Mouse (Mus musculus): ENCODE results near the gene Mphosph9. TPM values are rescaled to one million over a fixed set of nuclear protein-coding genes. Genes with fewer than 3 reads are reported as not detected.

Mphosph9 gene
- polyA plus RNA-seq, 1 experiment from 2014 or later = 6.6 TPM

- no peak overlapping the region for H3K4me2 ChIP-seq (ENCODE audit: low read depth, low read length)
Observed at GRCm38 (mm10) chr5:124356695-124357094, 28.9 kb upstream of the Mphosph9 start.

GRCm38 (mm10) chr5:124355425-124355959, 27.7 kb upstream of the Mphosph9 start:
- no peak for ATAC-seq
- H3K4me3 ChIP-seq (ENCODE audit: low read length) = peak overlapping the region; percentile 90
- no peaks in the 10 kb centered on the region for H3K36me3 ChIP-seq (ENCODE audit: control insufficient read depth, insufficient read depth, low read length)
- no peak overlapping the region for H3K9ac ChIP-seq (ENCODE audit: low read depth, low read length)
- H3K27me3 ChIP-seq (replicated peaks; ENCODE audit: control insufficient read depth, insufficient read depth, low read length) = no peaks in the 10 kb centered on the region
- H3K4me1 ChIP-seq (ENCODE audit: control insufficient read depth, insufficient read depth, low read length) = peaks cover 16% of the 10 kb centered on the region
- peak overlapping the region; percentile 70 for H3K4me2 ChIP-seq (ENCODE audit: low read depth, low read length)
- H3K27ac ChIP-seq (ENCODE audit: low read length) = no peak overlapping the region
- H3K9me3 ChIP-seq (ENCODE audit: control insufficient read depth, low read length) = no peaks in the 10 kb centered on the region
- WGBS = 6% methylated on average over 12 of the region's 12 CpGs

More at GRCm38 (mm10) chr5:124356695-124357094, 28.9 kb upstream of the Mphosph9 start:
- WGBS = 52% methylated on average over 3 of the region's 3 CpGs
- Histone ChIP-seq H3K27ac (ENCODE audit: low read length) (no peak overlapping the region), H3K27me3 (replicated peaks; ENCODE audit: control insufficient read depth, insufficient read depth, low read length) (no peaks in the 10 kb centered on the region), H3K36me3 (ENCODE audit: control insufficient read depth, insufficient read depth, low read length) (no peaks in the 10 kb centered on the region), H3K4me3 (ENCODE audit: low read length) (no peak overlapping the region), H3K9me3 (ENCODE audit: control insufficient read depth, low read length) (no peaks in the 10 kb centered on the region), H3K9ac (ENCODE audit: low read depth, low read length) (no peak overlapping the region), H3K4me1 (ENCODE audit: control insufficient read depth, insufficient read depth, low read length) (peaks cover 6% of the 10 kb centered on the region)
- no peak for ATAC-seq

- peak; percentile 61 for ATAC-seq
- WGBS = under 1% methylated on average over 35 of the region's 60 CpGs
- Histone ChIP-seq H3K4me2 (ENCODE audit: low read depth, low read length) (peak overlapping the region; percentile 70), H3K9me3 (ENCODE audit: control insufficient read depth, low read length) (no peaks in the 10 kb centered on the region), H3K4me3 (ENCODE audit: low read length) (peak overlapping the region; percentile 90), H3K36me3 (ENCODE audit: control insufficient read depth, insufficient read depth, low read length) (no peaks in the 10 kb centered on the region), H3K27me3 (replicated peaks; ENCODE audit: control insufficient read depth, insufficient read depth, low read length) (no peaks in the 10 kb centered on the region), H3K27ac (ENCODE audit: low read length) (peak overlapping the region; percentile 75), H3K4me1 (ENCODE audit: control insufficient read depth, insufficient read depth, low read length) (peaks cover 20% of the 10 kb centered on the region), H3K9ac (ENCODE audit: low read depth, low read length) (peak overlapping the region; percentile 99)
Observed at GRCm38 (mm10) chr5:124354574-124355424, 27.0 kb upstream of the Mphosph9 start.

DNA sequence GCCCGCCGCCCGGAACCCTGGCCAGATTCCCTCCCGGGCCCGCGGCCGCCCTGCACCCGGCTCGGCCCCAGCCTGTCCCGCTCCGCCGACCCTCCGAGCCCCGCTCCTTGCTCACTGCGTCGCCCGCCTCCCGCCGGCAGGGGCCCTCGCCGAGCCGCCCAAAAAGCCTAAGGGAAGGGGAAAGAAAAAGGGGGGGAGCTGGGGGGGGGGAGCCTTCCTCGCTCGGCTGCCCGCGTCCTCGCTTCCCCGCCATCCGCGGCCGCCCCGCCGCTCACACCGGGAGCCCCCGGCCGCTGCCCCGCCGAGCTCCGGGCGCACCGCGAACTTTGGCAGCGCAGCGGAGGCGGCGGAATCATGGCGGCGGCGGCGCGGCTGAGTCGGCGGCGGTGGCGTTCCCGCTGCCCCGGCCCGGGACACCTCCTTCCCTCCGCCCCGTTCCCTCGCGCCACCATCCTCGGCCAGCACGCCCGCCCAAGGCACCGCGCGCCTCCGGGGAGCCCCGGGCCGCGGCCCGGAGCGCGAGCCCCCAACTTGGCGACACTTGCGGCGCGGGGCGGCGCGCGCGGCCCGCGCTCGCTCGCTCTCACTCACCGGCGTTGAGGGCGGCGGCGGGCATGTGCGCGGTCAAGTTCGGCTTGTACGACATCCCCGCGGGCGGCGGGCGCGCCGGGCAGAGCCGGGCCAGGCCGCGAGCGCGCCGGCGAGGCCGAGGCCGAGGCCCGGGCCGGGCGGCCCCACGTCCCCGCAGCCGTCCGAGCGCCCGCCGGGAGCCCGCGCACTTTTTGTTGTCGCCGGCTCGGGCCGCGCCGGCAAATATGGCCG, 26.2 kb upstream of the Mphosph9 start:
- Histone ChIP-seq H3K9ac (ENCODE audit: low read depth, low read length) (peak overlapping the region; percentile 99), H3K4me1 (ENCODE audit: control insufficient read depth, insufficient read depth, low read length) (peaks cover 20% of the 10 kb centered on the region), H3K4me3 (ENCODE audit: low read length) (peak overlapping the region; percentile 90), H3K27ac (ENCODE audit: low read length) (peak overlapping the region; percentile 96), H3K4me2 (ENCODE audit: low read depth, low read length) (peak overlapping the region; percentile 96), H3K9me3 (ENCODE audit: control insufficient read depth, low read length) (no peaks in the 10 kb centered on the region), H3K36me3 (ENCODE audit: control insufficient read depth, insufficient read depth, low read length) (peaks cover 6% of the 10 kb centered on the region; the same call in 1 of the 2 replicates), H3K27me3 (replicated peaks; ENCODE audit: control insufficient read depth, insufficient read depth, low read length) (no peaks in the 10 kb centered on the region)
- ATAC-seq = peak; percentile 22
- 0% methylated on average over 67 of the region's 132 CpGs for WGBS

- H3K9ac ChIP-seq (ENCODE audit: low read depth, low read length) = peak overlapping the region; percentile 99
- ATAC-seq = no peak
- peak overlapping the region; percentile 96 for H3K27ac ChIP-seq (ENCODE audit: low read length)
- peak overlapping the region; percentile 90 for H3K4me3 ChIP-seq (ENCODE audit: low read length)
- H3K36me3 ChIP-seq (ENCODE audit: control insufficient read depth, insufficient read depth, low read length) = peaks cover 10% of the 10 kb centered on the region
- peak overlapping the region; percentile 96 for H3K4me2 ChIP-seq (ENCODE audit: low read depth, low read length)
- WGBS = under 1% methylated on average over 31 of the region's 32 CpGs
- no peaks in the 10 kb centered on the region for H3K9me3 ChIP-seq (ENCODE audit: control insufficient read depth, low read length)
- H3K4me1 ChIP-seq (ENCODE audit: control insufficient read depth, insufficient read depth, low read length) = peaks cover 20% of the 10 kb centered on the region
- no peaks in the 10 kb centered on the region for H3K27me3 ChIP-seq (replicated peaks; ENCODE audit: control insufficient read depth, insufficient read depth, low read length)
Observed at GRCm38 (mm10) chr5:124353011-124353725, 25.4 kb upstream of the Mphosph9 start.

DNA sequence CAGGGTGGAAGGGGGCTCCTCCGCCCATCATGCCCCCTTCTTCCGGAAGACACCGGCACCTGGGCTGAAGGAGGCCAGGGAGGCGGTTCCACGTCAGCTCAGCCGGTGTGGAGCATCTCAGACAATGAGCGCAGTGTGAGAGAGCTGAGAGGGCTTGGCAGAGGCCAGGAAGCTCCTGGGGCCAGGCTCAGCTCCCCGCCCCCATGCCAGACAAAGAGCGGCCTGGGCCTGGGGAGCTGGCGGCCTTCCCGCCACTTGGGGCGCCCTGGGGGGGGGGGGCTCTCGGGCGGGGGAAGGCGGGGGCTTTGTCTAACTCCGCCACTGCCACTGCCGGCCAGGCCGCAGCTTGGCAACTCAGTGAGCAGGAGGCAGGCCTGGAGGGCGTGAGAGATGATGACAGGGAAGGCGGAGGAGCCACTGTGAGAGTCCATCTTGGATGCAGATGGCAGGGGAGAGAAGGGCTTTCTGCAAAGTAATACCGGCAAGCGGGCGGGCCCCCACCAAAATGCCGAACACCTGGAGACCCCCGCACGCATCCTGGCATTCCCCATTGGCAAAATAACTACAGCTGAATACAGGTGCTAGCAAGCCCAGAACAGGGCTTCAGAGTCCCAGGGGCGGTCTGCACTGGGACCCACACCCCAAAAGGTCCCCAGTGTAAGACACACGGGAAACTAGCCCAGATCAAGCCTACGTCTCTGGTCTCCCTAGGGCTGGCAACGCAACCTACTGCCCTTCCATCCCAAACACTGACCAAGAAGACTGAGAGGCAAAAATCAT, 24.6 kb upstream of the Mphosph9 start:
- Histone ChIP-seq H3K9me3 (ENCODE audit: control insufficient read depth, low read length) (no peaks in the 10 kb centered on the region), H3K9ac (ENCODE audit: low read depth, low read length) (peak overlapping the region; percentile 99), H3K4me1 (ENCODE audit: control insufficient read depth, insufficient read depth, low read length) (peaks cover 20% of the 10 kb centered on the region), H3K4me3 (ENCODE audit: low read length) (peak overlapping the region; percentile 90), H3K4me2 (ENCODE audit: low read depth, low read length) (peak overlapping the region; percentile 96), H3K36me3 (ENCODE audit: control insufficient read depth, insufficient read depth, low read length) (peaks cover 13% of the 10 kb centered on the region), H3K27ac (ENCODE audit: low read length) (peak overlapping the region; percentile 96), H3K27me3 (replicated peaks; ENCODE audit: control insufficient read depth, insufficient read depth, low read length) (no peaks in the 10 kb centered on the region)
- WGBS = 1% methylated on average over 29 of the region's 30 CpGs
- peak; percentile 89 for ATAC-seq

DNA sequence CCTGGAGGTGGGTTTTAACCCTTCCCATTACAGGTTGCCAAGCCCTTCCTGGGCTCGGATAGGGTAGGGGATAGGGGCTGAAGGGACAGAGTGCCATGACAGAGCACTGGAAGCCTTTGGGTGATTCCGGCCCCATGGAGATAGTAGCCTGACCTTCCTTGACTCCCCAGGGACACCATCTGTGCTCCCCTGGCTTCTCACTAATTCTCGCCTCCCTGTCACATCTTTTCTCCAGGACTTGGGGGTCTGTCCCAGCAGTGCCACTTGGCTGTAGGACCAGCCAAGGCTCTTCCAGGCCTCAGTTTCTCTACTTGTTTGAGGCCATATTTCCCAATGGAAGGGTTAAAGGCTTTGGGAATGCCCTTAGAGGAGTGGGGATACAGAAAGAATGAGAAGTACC, 23.8 kb upstream of the Mphosph9 start:
- no peak for ATAC-seq
- Histone ChIP-seq H3K9ac (ENCODE audit: low read depth, low read length) (peak overlapping the region; percentile 99), H3K9me3 (ENCODE audit: control insufficient read depth, low read length) (no peaks in the 10 kb centered on the region), H3K27ac (ENCODE audit: low read length) (peak overlapping the region; percentile 96), H3K4me1 (ENCODE audit: control insufficient read depth, insufficient read depth, low read length) (peaks cover 20% of the 10 kb centered on the region), H3K4me2 (ENCODE audit: low read depth, low read length) (peak overlapping the region; percentile 96), H3K4me3 (ENCODE audit: low read length) (peak overlapping the region; percentile 90), H3K27me3 (replicated peaks; ENCODE audit: control insufficient read depth, insufficient read depth, low read length) (no peaks in the 10 kb centered on the region), H3K36me3 (ENCODE audit: control insufficient read depth, insufficient read depth, low read length) (peaks cover 13% of the 10 kb centered on the region)
- WGBS = 40% methylated on average over 3 of the region's 3 CpGs

GRCm38 (mm10) chr5:124351111-124351560, 23.4 kb upstream of the Mphosph9 start:
- Histone ChIP-seq H3K9me3 (ENCODE audit: control insufficient read depth, low read length) (no peaks in the 10 kb centered on the region), H3K4me3 (ENCODE audit: low read length) (peak overlapping the region; percentile 90), H3K4me2 (ENCODE audit: low read depth, low read length) (peak overlapping the region; percentile 96), H3K27ac (ENCODE audit: low read length) (peak overlapping the region; percentile 96), H3K36me3 (ENCODE audit: control insufficient read depth, insufficient read depth, low read length) (peaks cover 16% of the 10 kb centered on the region), H3K27me3 (replicated peaks; ENCODE audit: control insufficient read depth, insufficient read depth, low read length) (no peaks in the 10 kb centered on the region), H3K9ac (ENCODE audit: low read depth, low read length) (peak overlapping the region; percentile 99), H3K4me1 (ENCODE audit: control insufficient read depth, insufficient read depth, low read length) (peaks cover 20% of the 10 kb centered on the region)
- 13% methylated on average over 7 of the region's 7 CpGs for WGBS
- peak; percentile 28 for ATAC-seq

All from intestine, embryonic 16.5 days (tissue).